Mouse (Mus musculus): ENCODE data around the gene Bud23.
"Not testable (repeated sequence)": the region's sequence is repeated elsewhere in the genome, so short reads cannot be mapped to it uniquely, and the experiment has no call there.

The Bud23 gene

GRCm38 (mm10) chr5:135070448-135070847, 5.7 kb upstream of the Bud23 start:
- no peak for DNase-seq

- DNase-seq = no peak
These were observed 1.2 kb upstream of the Bud23 start for GRCm38 (mm10) chr5:135066008-135066407.

- DNase-seq = no peak
These were observed 385 bp downstream of the Bud23 start for GRCm38 (mm10) chr5:135064382-135064766.

- DNase-seq = peak; percentile 92 to 94
These were observed 954 bp downstream of the Bud23 start, which contains the start of gene Dnajc30 for GRCm38 (mm10) chr5:135063629-135064381. Gene Dnajc30 (plus strand): TSS chr5:135064202.

GRCm38 (mm10) chr5:135053356-135053755, 11.4 kb downstream of the Bud23 start:
- DNase-seq = no peak

GRCm38 (mm10) chr5:135049268-135049667, 15.5 kb downstream of the Bud23 start:
- DNase-seq = not testable (repeated sequence)

- DNase-seq = no peak
These were observed 16.2 kb downstream of the Bud23 start for GRCm38 (mm10) chr5:135048539-135048938.

- DNase-seq = no peak
These were observed 20.2 kb downstream of the Bud23 start for GRCm38 (mm10) chr5:135044575-135044974.

GRCm38 (mm10) chr5:135042105-135042788, 22.5 kb downstream of the Bud23 start:
- DNase-seq = no peak

GRCm38 (mm10) chr5:135040777-135041176, 24.0 kb downstream of the Bud23 start:
- DNase-seq = no peak

GRCm38 (mm10) chr5:135040059-135040458, 24.7 kb downstream of the Bud23 start:
- DNase-seq = no peak

- no peak for DNase-seq
These were observed 25.2 kb downstream of the Bud23 start for GRCm38 (mm10) chr5:135039541-135039940.

GRCm38 (mm10) chr5:135037946-135038345, 26.8 kb downstream of the Bud23 start:
- DNase-seq = no peak

GRCm38 (mm10) chr5:135035608-135036359, 29.0 kb downstream of the Bud23 start:
- no peak for DNase-seq

- no peak for DNase-seq
These were observed 30.2 kb downstream of the Bud23 start for GRCm38 (mm10) chr5:135034593-135034992.

- no peak for DNase-seq
These were observed 32.2 kb downstream of the Bud23 start for GRCm38 (mm10) chr5:135032581-135032980.

- no peak for DNase-seq
These were observed 35.5 kb downstream of the Bud23 start for GRCm38 (mm10) chr5:135029007-135029854.

GRCm38 (mm10) chr5:135025899-135026298, 38.9 kb downstream of the Bud23 start:
- no peak for DNase-seq

- DNase-seq = no peak
These were observed 40.0 kb downstream of the Bud23 start for GRCm38 (mm10) chr5:135024665-135025224.

- DNase-seq = peak; percentile 82 to 86
These were observed 41.2 kb downstream of the Bud23 start, which contains the start of gene Stx1a for GRCm38 (mm10) chr5:135023344-135024173. Gene Stx1a (plus strand): TSS chr5:135023482.

GRCm38 (mm10) chr5:135021814-135022213, 42.9 kb downstream of the Bud23 start:
- DNase-seq = no peak

Measured in thymus, adult 18-20 months (tissue).